Mouse (Mus musculus) CH12.LX (cell line): ENCODE measurements at regions not wholly inside any gene's neighbourhood (a gene's known extent, or its start where the extent isn't known, plus 50 kb on each side); places are given as distances from the start of the nearest gene placed in this dataset.
A peak's percentile ranks its signal among the peaks of the same experiment; 100 is the strongest.

Experiments
- DNase-seq: peaks from one replicate; pipeline ENCODE4 v3.0.0-alpha.2; 2013; ENCODE audit errors: extremely low read depth
- H3K27ac ChIP-seq: 2 replicates; pipeline ENCODE4 v1.5.1; 2012; ENCODE audit warnings: low read depth, mild to moderate bottlenecking, control low read depth, moderate library complexity; ENCODE audit not compliant: insufficient read depth
- H3K27me3 ChIP-seq: replicated peaks from 2 replicates; pipeline ENCODE3; 2012; ENCODE audit warnings: inconsistent platforms
- H3K36me3 ChIP-seq, 2 experiments: replicated peaks in 1 of 2; 2 replicates each; pipeline versions ENCODE3 to v1.6.1; 2012; ENCODE audit warnings: inconsistent platforms in 1 of 2, low read length in 1 of 2, mild to moderate bottlenecking in 1 of 2, mixed read lengths in 1 of 2, moderate library complexity in 1 of 2; ENCODE audit not compliant: control insufficient read depth in 1 of 2, insufficient read depth in 1 of 2
- H3K4me1 ChIP-seq, 2 experiments: 2 replicates each; pipeline ENCODE4 v1.6.1; 2012; ENCODE audit warnings: inconsistent platforms in 1 of 2, moderate library complexity in 1 of 2; ENCODE audit not compliant: insufficient read depth in 2 of 2, control insufficient read depth in 1 of 2
- H3K4me2 ChIP-seq: 2 replicates; pipeline ENCODE4 v1.6.1; 2012; ENCODE audit warnings: low read depth, mild to moderate bottlenecking, control low read depth; ENCODE audit not compliant: poor library complexity, insufficient read depth, severe bottlenecking
- H3K4me3 ChIP-seq, 3 experiments: fragments of 150-350 bp in 1 of 3; sonication (generic) in 1 of 3; replicated peaks in 1 of 3; 2 replicates each; pipeline versions ENCODE3 to v1.5.1; 2011 to 2012; ENCODE audit warnings: low read depth in 2 of 3, low read length in 2 of 3, mild to moderate bottlenecking in 2 of 3, moderate library complexity in 2 of 3, control low read depth in 1 of 3, improper control_type of control experiment in 1 of 3, inconsistent platforms in 1 of 3, mixed read lengths in 1 of 3; ENCODE audit not compliant: poor library complexity in 1 of 3
- H3K79me2 ChIP-seq: replicated peaks from 2 replicates; pipeline ENCODE4 v1.6.1; 2012; ENCODE audit warnings: mild to moderate bottlenecking, moderate library complexity; ENCODE audit not compliant: control insufficient read depth, poor library complexity, insufficient read depth, severe bottlenecking; ENCODE audit errors: extremely low read depth
- H3K9ac ChIP-seq: 2 replicates; pipeline ENCODE4 v1.6.1; 2012; ENCODE audit warnings: low read depth, mild to moderate bottlenecking, control low read depth, moderate library complexity; ENCODE audit not compliant: insufficient read depth
- H3K9me3 ChIP-seq: replicated peaks from 2 replicates; pipeline ENCODE3; 2012; ENCODE audit warnings: low read length, inconsistent platforms, mixed read lengths
- CTCF ChIP-seq, 2 experiments: IDR thresholded peaks in 1 of 2; conservative IDR thresholded peaks in 1 of 2; 2 replicates each; pipeline ENCODE4 v1.5.1; 2011 to 2012; ENCODE audit warnings: low read depth in 2 of 2, low read length in 2 of 2, improper control_type of control experiment in 1 of 2, inconsistent platforms in 1 of 2, mild to moderate bottlenecking in 1 of 2, moderate library complexity in 1 of 2
- EP300 ChIP-seq: IDR thresholded peaks from 2 replicates; pipeline ENCODE4 v1.6.1; 2011; ENCODE audit warnings: low read length, improper control_type of control experiment
- GABPA ChIP-seq: IDR thresholded peaks from 2 replicates; pipeline ENCODE4 v1.6.1; 2012; ENCODE audit warnings: low read depth, low read length, improper control_type of control experiment, inconsistent platforms; ENCODE audit not compliant: insufficient replicate concordance
- IRF4 ChIP-seq: IDR thresholded peaks from 2 replicates; pipeline ENCODE4 v1.6.1; 2014; ENCODE audit warnings: low read depth, mild to moderate bottlenecking, inconsistent platforms, low read length, improper control_type of control experiment
- MAZ ChIP-seq: IDR thresholded peaks from 2 replicates; pipeline ENCODE4 v1.6.1; 2012; ENCODE audit warnings: low read depth, mild to moderate bottlenecking, inconsistent platforms, low read length, improper control_type of control experiment, moderate library complexity
- MXI1 ChIP-seq: IDR thresholded peaks from 2 replicates; pipeline ENCODE4 v1.6.1; 2011; ENCODE audit warnings: mild to moderate bottlenecking, low read depth, low read length, improper control_type of control experiment
- MYC ChIP-seq: IDR thresholded peaks from 2 replicates; pipeline ENCODE4 v1.6.1; 2011; ENCODE audit warnings: low read depth, mild to moderate bottlenecking, improper control_type of control experiment, low read length
- NELFE ChIP-seq: IDR thresholded peaks from 2 replicates; pipeline ENCODE4 v1.6.1; 2011; ENCODE audit warnings: low read depth, low read length, improper control_type of control experiment
- NRF1 ChIP-seq: IDR thresholded peaks from 2 replicates; pipeline ENCODE4 v1.6.1; 2014; ENCODE audit warnings: low read depth, mild to moderate bottlenecking, inconsistent platforms, low read length, improper control_type of control experiment, moderate library complexity
- RCOR1 ChIP-seq: conservative IDR thresholded peaks from 2 replicates; pipeline ENCODE4 v1.6.1; 2012; ENCODE audit warnings: low read depth, mild to moderate bottlenecking, inconsistent platforms, low read length, improper control_type of control experiment
- SMC3 ChIP-seq: IDR thresholded peaks from 2 replicates; pipeline ENCODE4 v1.6.1; 2011; ENCODE audit warnings: low read depth, low read length, improper control_type of control experiment
- TBP ChIP-seq: conservative IDR thresholded peaks from 2 replicates; pipeline ENCODE4 v1.6.1; 2011; ENCODE audit warnings: low read depth, low read length, improper control_type of control experiment
- TCF12 ChIP-seq: IDR thresholded peaks from 2 replicates; pipeline ENCODE4 v1.6.1; 2014; ENCODE audit warnings: low read depth, mild to moderate bottlenecking, inconsistent platforms, low read length, improper control_type of control experiment
- UBTF ChIP-seq: IDR thresholded peaks from 2 replicates; pipeline ENCODE4 v1.6.1; 2012; ENCODE audit warnings: low read depth, mild to moderate bottlenecking, inconsistent platforms, low read length, improper control_type of control experiment, moderate library complexity
- USF2 ChIP-seq: conservative IDR thresholded peaks from 2 replicates; pipeline ENCODE4 v1.6.1; 2011; ENCODE audit warnings: low read depth, low read length, improper control_type of control experiment
- ZMIZ1 ChIP-seq: IDR thresholded peaks from 2 replicates; pipeline ENCODE4 v1.6.1; 2012; ENCODE audit warnings: low read depth, mild to moderate bottlenecking, inconsistent platforms, low read length, improper control_type of control experiment
- dilution Hi-C: fragments of 300-500 bp; cut with MboI; formaldehyde crosslinking; loops from 2 replicates; pipeline ENCODE4 v1.14.3; 2020; ENCODE audit warnings: low sequenced_read_pairs; ENCODE audit not compliant: extremely low pct_unique_long_range_greater_than_20kb, extremely low pct_ligation_motif_present
- in situ Hi-C: fragments of 300-500 bp; cut with MboI; formaldehyde crosslinking; loops from 3 replicates; pipeline ENCODE4 v1.14.3; 2019; ENCODE audit warnings: low sequenced_read_pairs, low pct_ligation_motif_present, low pct_unique_long_range_greater_than_20kb, mixed read lengths

DNA sequence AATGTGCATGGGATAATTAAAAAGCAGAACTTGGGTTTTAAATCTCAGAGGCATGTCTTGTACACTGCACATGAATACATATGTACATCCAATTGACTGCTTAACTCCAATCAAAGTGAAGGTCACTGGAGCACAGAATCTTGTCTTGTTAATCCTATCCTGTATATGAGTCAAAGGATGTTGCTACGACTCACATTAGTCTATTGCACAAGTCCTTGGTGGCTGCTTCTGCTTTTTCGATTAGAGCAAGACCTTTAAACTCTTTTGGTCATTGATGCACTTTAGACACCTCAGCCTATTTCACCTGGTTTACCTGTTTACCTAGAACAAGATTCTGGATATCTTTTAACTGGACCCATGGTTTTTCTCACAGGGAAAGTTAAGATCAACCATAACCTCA is 1008.5 kb upstream of the Cited2 start:
- dilution Hi-C loops: no loop called here
- in situ Hi-C loops: no loop called here
- 0 out of 4 replicates have a peak, but pooled peaks cover 0 to 3% of the 10 kb centered on the region in 2 experiments for H3K4me1 ChIP-seq
- H3K79me2 ChIP-seq: no peaks in the 10 kb centered on the region
- no peak overlapping the region for H3K27ac ChIP-seq
- TF ChIP-seq CTCF (conservative IDR thresholded peaks at IDR 0.05 in 1 of 2, IDR thresholded peaks at IDR 0.05 in 1 of 2; ENCODE audit: low read depth in 2 of 2, low read length in 2 of 2): no peak
- no peak for TF ChIP-seq RCOR1
- TF ChIP-seq NRF1: no peak
- TF ChIP-seq SMC3: no peak
- no peak for TF ChIP-seq IRF4
- no peak for TF ChIP-seq UBTF
- no peak for TF ChIP-seq MAZ
- TF ChIP-seq TBP: no peak
- no peak for TF ChIP-seq NELFE
- TF ChIP-seq TCF12: no peak
- no peak for TF ChIP-seq MXI1
- no peak for TF ChIP-seq USF2
- H3K9me3 ChIP-seq: no peaks in the 10 kb centered on the region
- no peak overlapping the region for H3K9ac ChIP-seq
- H3K4me2 ChIP-seq: no peak overlapping the region
- H3K27me3 ChIP-seq: no peaks in the 10 kb centered on the region
- peak; percentile 1 for DNase-seq
- H3K4me3 ChIP-seq: no peak overlapping the region
- no peaks in the 10 kb centered on the region for H3K36me3 ChIP-seq

- Histone ChIP-seq H3K4me3 (no peak overlapping the region), H3K9me3 (no peaks in the 10 kb centered on the region), H3K27me3 (no peaks in the 10 kb centered on the region), H3K36me3 (no peaks in the 10 kb centered on the region), H3K27ac (no peak overlapping the region), H3K79me2 (no peaks in the 10 kb centered on the region), H3K4me2 (no peak overlapping the region), H3K9ac (no peak overlapping the region), H3K4me1 (no peaks in the 10 kb centered on the region)
- TF ChIP-seq ZMIZ1 (no peak), SMC3 (no peak), MYC (no peak), GABPA (no peak), IRF4 (no peak), EP300 (no peak)
- no peak for DNase-seq
- dilution Hi-C loops (no loop called here), in situ Hi-C loops (no loop called here)
Measured at GRCm38 (mm10) chr10:16742246-16742645, 980.8 kb upstream of the Cited2 start.
